Mouse (Mus musculus): Measurements from ENCODE around the gene Pald1.
A peak's percentile ranks its signal among the peaks of the same experiment; 100 is the strongest.

The Pald1 gene

GRCm38 (mm10) chr10:61327545-61327944, 55.8 kb downstream of the Pald1 start:
- DNase-seq = no peak

- DNase-seq = no peak
Observed at GRCm38 (mm10) chr10:61325782-61326328, 57.5 kb downstream of the Pald1 start.

- no peak for DNase-seq
Observed at GRCm38 (mm10) chr10:61324717-61325116, 58.6 kb downstream of the Pald1 start.

GRCm38 (mm10) chr10:61318527-61318926, 64.8 kb downstream of the Pald1 start:
- DNase-seq = no peak

- DNase-seq = no peak
Observed at GRCm38 (mm10) chr10:61315324-61315880, 67.9 kb downstream of the Pald1 start.

GRCm38 (mm10) chr10:61313750-61314149, 69.6 kb downstream of the Pald1 start:
- no peak for DNase-seq

GRCm38 (mm10) chr10:61312754-61313153, 70.6 kb downstream of the Pald1 start:
- no peak for DNase-seq

GRCm38 (mm10) chr10:61312159-61312558, 71.2 kb downstream of the Pald1 start:
- no peak for DNase-seq

- no peak for DNase-seq
Observed at GRCm38 (mm10) chr10:61308706-61309320, 74.5 kb downstream of the Pald1 start.

GRCm38 (mm10) chr10:61305928-61306590, 77.3 kb downstream of the Pald1 start:
- DNase-seq = no peak

- DNase-seq = no peak
Observed at GRCm38 (mm10) chr10:61304046-61304445, 79.3 kb downstream of the Pald1 start.

GRCm38 (mm10) chr10:61300996-61301395, 82.3 kb downstream of the Pald1 start:
- DNase-seq = no peak

- DNase-seq = no peak
Observed at GRCm38 (mm10) chr10:61297477-61297876, 85.9 kb downstream of the Pald1 start, which contains the start of gene Prf1. Gene Prf1 (plus strand): TSS chr10:61297833.

- DNase-seq = no peak
Observed at GRCm38 (mm10) chr10:61296713-61297445, 86.5 kb downstream of the Pald1 start.

- peak; percentile 37 for DNase-seq
Observed at GRCm38 (mm10) chr10:61294242-61294641, 89.1 kb downstream of the Pald1 start.

- no peak for DNase-seq
Observed at GRCm38 (mm10) chr10:61290479-61290878, 92.9 kb downstream of the Pald1 start.

GRCm38 (mm10) chr10:61290016-61290415, 93.3 kb downstream of the Pald1 start:
- DNase-seq = no peak

GRCm38 (mm10) chr10:61286246-61286645, 97.1 kb downstream of the Pald1 start:
- DNase-seq = no peak

GRCm38 (mm10) chr10:61285271-61285670, 98.1 kb downstream of the Pald1 start:
- DNase-seq = no peak

GRCm38 (mm10) chr10:61284309-61284708, 99.0 kb downstream of the Pald1 start:
- no peak for DNase-seq

GRCm38 (mm10) chr10:61281115-61281514, 102.2 kb downstream of the Pald1 start:
- DNase-seq = no peak

GRCm38 (mm10) chr10:61277918-61278674, 105.2 kb downstream of the Pald1 start:
- DNase-seq = no peak

Measured in right cerebral cortex, adult 18-20 months (tissue).